Mouse (Mus musculus) olfactory bulb, adult 2 months (tissue): Measurements from ENCODE around the gene Plekhh3. TPM values are rescaled to one million over a fixed set of nuclear protein-coding genes. Genes with fewer than 3 reads are reported as not detected.

ENCODE experiments used
- H3K27ac ChIP-seq: fragments of 200-500 bp; 2 replicates; pipeline ENCODE4 v1.5.1; 2012; ENCODE audit warnings: low read depth, low read length; ENCODE audit not compliant: insufficient read depth
- H3K4me1 ChIP-seq: fragments of 200-500 bp; 2 replicates; pipeline ENCODE4 v1.6.1; 2012; ENCODE audit warnings: low read length; ENCODE audit not compliant: control insufficient read depth, insufficient read depth
- H3K4me3 ChIP-seq: fragments of 200-500 bp; 2 replicates; pipeline ENCODE4 v1.5.1; 2012; ENCODE audit warnings: mild to moderate bottlenecking, low read depth, low read length, moderate library complexity; ENCODE audit not compliant: insufficient read depth
- CTCF ChIP-seq: fragments of 200-500 bp; IDR thresholded peaks from 2 replicates; pipeline ENCODE4 v1.5.1; 2012; ENCODE audit warnings: low read depth, mild to moderate bottlenecking, low read length, moderate library complexity; ENCODE audit not compliant: insufficient read depth
- POLR2A ChIP-seq: fragments of 200-500 bp; IDR thresholded peaks from 2 replicates; pipeline ENCODE4 v1.6.1; 2012; ENCODE audit warnings: mild to moderate bottlenecking, low read depth, low read length, moderate library complexity; ENCODE audit not compliant: insufficient read depth
- WGBS: fragments of 180-500 bp; shearing (Covaris S2); methylation state at CpG from one replicate; pipeline ENCODE4 v1.1.7; 2018; 5-methylcytosine and 5-hydroxymethylcytosine counted together
- polyA plus RNA-seq: library from polyadenylated mRNA; stranded (reverse); fragments of >200 nt; gene quantifications from 2 replicates; pipeline ENCODE4 v1.2.4, GENCODE M21; 2012; ENCODE audit warnings: low replicate concordance; ENCODE audit not compliant: missing spikeins, insufficient read depth, insufficient read length

The Plekhh3 gene
- polyA plus RNA-seq, 1 experiment = not detected

- peaks cover 29% of the 10 kb centered on the region for H3K4me1 ChIP-seq
These were observed 17.1 kb upstream of the Plekhh3 start for GRCm38 (mm10) chr11:101188166-101188805.

DNA sequence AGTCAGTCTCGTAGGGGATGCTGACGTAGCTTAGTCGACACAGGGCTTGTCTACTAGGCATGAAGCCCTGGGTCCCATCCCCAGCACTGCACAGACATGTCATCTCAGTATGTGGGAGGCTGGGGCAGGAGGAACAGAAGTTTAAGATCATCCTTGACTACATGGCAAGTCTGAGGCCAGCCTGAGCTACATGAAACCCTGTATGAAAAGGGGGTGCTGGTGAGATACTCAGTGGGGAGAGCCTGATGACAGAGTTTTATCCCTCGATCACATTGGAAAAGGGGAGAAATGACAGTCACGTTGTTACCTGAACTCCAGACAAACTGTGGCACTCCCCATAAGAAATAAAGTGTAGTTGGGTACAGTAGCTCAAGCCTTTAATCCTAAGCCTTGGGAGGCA lies 16.4 kb upstream of the Plekhh3 start:
- peaks cover 25% of the 10 kb centered on the region for H3K4me1 ChIP-seq
- no peak overlapping the region for H3K27ac ChIP-seq
- H3K4me3 ChIP-seq = no peak overlapping the region
- TF ChIP-seq POLR2A (no peak), CTCF (no peak)
- WGBS = 91% methylated on average over 5 of the region's 5 CpGs

More at GRCm38 (mm10) chr11:101188166-101188805, 17.1 kb upstream of the Plekhh3 start:
- Histone ChIP-seq H3K27ac (no peak overlapping the region), H3K4me3 (no peak overlapping the region)
- TF ChIP-seq CTCF = no peak
- no peak for TF ChIP-seq POLR2A
- 85% methylated on average over 11 of the region's 11 CpGs for WGBS

DNA sequence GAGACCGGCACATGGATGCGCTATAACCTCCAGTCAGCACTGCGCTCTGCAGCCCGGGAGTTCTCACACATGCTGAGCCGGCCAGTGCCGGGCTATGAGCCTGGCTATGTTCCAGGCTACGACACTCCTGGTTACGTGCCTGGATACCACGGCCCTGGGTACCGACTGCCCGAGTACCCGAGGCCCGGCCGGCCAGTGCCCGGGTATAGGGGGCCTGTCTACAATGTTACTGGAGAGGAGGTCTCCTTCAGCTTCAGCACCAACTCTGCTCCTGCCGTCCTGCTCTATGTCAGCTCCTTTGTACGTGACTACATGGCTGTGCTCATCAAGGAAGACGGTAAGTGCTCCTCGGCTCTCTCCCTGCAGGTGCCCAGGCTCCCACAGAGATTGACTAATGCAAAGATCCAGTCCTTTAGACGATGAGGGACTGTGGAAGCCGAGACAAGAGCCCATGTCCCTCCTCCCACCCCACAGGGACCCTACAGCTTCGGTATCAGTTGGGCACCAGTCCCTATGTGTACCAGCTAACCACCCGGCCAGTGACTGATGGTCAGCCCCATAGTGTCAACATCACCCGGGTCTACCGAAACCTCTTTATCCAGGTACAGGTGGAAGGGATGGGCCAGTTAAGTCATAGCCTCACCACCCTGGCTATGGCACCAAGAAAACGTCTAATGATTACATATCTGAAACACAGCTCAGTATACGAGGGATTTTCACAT lies 15.5 kb upstream of the Plekhh3 start:
- H3K27ac ChIP-seq = no peak overlapping the region
- peaks cover 24% of the 10 kb centered on the region for H3K4me1 ChIP-seq
- no peak for TF ChIP-seq POLR2A
- 77% methylated on average over 27 of the region's 27 CpGs for WGBS
- H3K4me3 ChIP-seq = no peak overlapping the region

DNA sequence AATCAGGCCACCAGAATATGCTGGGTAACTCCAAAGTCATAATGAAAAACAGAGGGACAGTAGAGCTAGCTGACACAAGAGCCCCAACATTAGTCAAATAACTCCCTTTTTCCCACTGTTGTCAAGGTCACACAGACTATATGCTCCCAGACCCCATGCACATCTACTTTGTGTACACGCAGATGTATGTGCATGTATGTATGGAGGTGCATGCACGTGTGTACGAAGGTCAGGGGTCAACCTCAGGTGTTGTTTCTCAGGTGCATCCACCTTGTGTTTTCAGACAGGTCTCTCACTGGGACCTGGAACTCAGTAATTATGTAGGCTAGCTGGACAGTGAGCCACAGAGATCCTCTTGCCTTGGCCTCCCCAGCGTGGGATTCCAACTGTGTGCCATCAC lies 14.3 kb upstream of the Plekhh3 start:
- TF ChIP-seq POLR2A (no peak), CTCF (no peak)
- no peak overlapping the region for H3K4me3 ChIP-seq
- H3K27ac ChIP-seq = no peak overlapping the region
- H3K4me1 ChIP-seq = peaks cover 12% of the 10 kb centered on the region
- 93% methylated on average over 4 of the region's 4 CpGs for WGBS

GRCm38 (mm10) chr11:101184984-101185383 lies 13.8 kb upstream of the Plekhh3 start:
- Histone ChIP-seq H3K4me3 (no peak overlapping the region), H3K27ac (no peak overlapping the region), H3K4me1 (peaks cover 8% of the 10 kb centered on the region)
- no peak for TF ChIP-seq CTCF
- no peak for TF ChIP-seq POLR2A
- 88% methylated on average over 12 of the region's 12 CpGs for WGBS

- Histone ChIP-seq H3K4me1 (peaks cover 1% of the 10 kb centered on the region; the same call in 1 of the 2 replicates), H3K4me3 (no peak overlapping the region), H3K27ac (no peak overlapping the region)
- TF ChIP-seq POLR2A = no peak
- no peak for TF ChIP-seq CTCF
- 79% methylated on average over 14 of the region's 14 CpGs for WGBS
These were observed 11.8 kb upstream of the Plekhh3 start for GRCm38 (mm10) chr11:101182771-101183517.

DNA sequence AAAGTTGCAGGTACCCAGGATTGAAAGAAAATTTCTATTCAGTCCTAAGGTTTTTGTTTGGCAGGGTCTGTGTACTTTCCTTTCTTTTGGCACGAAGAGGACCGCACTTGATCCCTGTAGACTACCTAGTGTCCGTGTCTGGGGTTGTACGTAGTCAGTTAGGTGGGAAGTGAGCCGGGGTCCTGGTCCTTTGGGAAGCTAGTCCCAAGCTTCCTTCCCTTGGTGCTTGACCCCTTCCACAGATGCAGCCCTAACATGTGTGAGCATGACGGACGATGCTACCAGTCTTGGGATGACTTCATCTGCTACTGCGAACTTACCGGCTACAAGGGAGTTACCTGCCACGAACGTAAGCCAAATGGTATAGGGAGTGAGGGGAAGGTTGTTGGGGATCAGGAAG lies 10.8 kb upstream of the Plekhh3 start:
- Histone ChIP-seq H3K4me3 (no peak overlapping the region), H3K27ac (no peak overlapping the region), H3K4me1 (peaks cover 9% of the 10 kb centered on the region)
- TF ChIP-seq POLR2A (no peak), CTCF (no peak)
- 96% methylated on average over 11 of the region's 11 CpGs for WGBS

DNA sequence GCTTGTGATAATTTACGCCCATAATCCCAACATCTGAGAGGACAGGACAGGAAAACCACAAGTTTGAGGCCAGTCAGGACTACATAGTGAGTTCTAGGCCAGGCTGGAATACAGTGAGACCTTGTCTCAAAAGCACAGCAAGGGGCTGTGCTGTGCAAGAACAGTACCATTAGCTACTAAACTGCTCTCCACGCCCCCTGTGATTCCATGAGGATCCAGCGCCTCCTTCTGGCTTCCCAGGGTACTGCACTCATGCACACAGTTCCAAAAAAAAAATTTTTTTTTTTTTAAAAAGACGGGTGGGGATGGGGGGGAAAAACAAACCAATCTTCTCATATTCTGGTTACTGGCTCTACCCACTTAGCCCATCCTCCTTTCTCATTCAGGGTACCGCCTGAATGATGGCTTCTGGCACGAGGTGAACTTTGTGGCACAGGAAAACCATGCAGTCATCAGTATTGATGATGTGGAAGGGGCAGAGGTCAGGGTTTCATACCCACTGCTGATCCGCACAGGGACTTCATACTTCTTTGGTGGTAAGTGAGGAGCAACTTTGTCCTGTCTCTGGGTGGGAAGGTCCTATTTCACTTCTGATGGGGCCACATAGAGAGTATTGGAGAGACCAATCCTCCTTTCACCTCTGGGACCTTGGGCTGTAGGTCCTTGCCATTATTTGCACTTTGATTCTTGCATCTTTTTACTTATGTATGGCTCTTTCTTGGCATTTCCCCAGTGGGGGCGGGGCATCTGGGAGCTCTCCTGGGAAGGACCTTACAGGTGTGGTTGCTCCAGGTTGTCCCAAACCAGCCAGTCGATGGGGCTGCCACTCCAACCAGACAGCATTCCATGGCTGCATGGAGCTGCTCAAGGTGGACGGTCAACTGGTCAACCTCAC lies 9.9 kb upstream of the Plekhh3 start:
- H3K4me1 ChIP-seq = peaks cover 13% of the 10 kb centered on the region
- TF ChIP-seq POLR2A (no peak), CTCF (peak; percentile 53; the same call in 1 of the 2 replicates)
- H3K4me3 ChIP-seq = no peak overlapping the region
- WGBS = 43% methylated on average over 10 of the region's 10 CpGs
- H3K27ac ChIP-seq = no peak overlapping the region

GRCm38 (mm10) chr11:101180261-101180660 lies 9.1 kb upstream of the Plekhh3 start:
- TF ChIP-seq POLR2A = no peak
- no peak for TF ChIP-seq CTCF
- H3K4me3 ChIP-seq = no peak overlapping the region
- WGBS = 69% methylated on average over 17 of the region's 17 CpGs

More at GRCm38 (mm10) chr11:101180261-101180660, 9.1 kb upstream of the Plekhh3 start:
- Histone ChIP-seq H3K27ac (no peak overlapping the region), H3K4me1 (peaks cover 20% of the 10 kb centered on the region)
